Mouse (Mus musculus) granulocyte monocyte progenitor cell, adult 5-6 weeks (primary cell): ENCODE results near the gene Mnat1. TPM values are rescaled to one million over a fixed set of nuclear protein-coding genes. Genes with fewer than 3 reads are reported as not detected.
A peak's percentile ranks its signal among the peaks of the same experiment; 100 is the strongest.
"Not testable (repeated sequence)": the region's sequence is repeated elsewhere in the genome, so short reads cannot be mapped to it uniquely, and the experiment has no call there.

ENCODE experiments used
- ATAC-seq: replicated peaks from 2 replicates; pipeline ENCODE4 v1.8.0; 2016; ENCODE audit warnings: mild to moderate bottlenecking, moderate TSS enrichment, inconsistent platforms; ENCODE audit not compliant: poor library complexity, severe bottlenecking
- total RNA-seq, 2 experiments: library from RNA; stranded (forward) in 1 of 2; stranded (reverse) in 1 of 2; fragments of 200-712, 200-1000 nt in 1 of 2; fragments of >200 nt in 1 of 2; fragmentation: Nextera tagmentation in 1 of 2; gene quantifications; 2 replicates each; pipeline ENCODE4 v1.2.3; 2014 to 2017

Gene Mnat1
- total RNA-seq, 2 experiments from 2014 or later: 13.5 to 34.0 TPM

DNA sequence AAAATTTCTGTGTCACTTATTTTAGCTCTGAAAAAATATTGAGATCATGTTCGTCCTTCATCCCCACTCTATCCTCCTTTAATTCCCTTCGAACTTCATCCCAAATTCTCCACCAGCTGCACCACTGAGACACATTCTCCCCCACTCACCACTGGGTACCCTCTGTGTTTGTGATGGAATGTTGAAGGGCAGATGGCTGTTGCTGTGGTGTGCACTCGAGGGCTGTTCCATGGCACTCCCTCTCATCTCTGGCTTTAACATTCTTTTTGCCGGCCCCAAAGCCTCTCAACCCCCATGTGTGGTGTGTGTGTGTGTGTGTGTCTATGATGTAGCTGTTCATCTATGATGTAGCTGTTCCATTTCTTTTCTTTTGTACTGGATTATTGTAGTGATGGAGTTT is 1.7 kb downstream of the Mnat1 start:
- ATAC-seq: no peak

GRCm38 (mm10) chr12:73140732-73141131 is 17.2 kb downstream of the Mnat1 start:
- no peak for ATAC-seq

- ATAC-seq: no peak
Measured at GRCm38 (mm10) chr12:73147236-73147635, 23.7 kb downstream of the Mnat1 start.

DNA sequence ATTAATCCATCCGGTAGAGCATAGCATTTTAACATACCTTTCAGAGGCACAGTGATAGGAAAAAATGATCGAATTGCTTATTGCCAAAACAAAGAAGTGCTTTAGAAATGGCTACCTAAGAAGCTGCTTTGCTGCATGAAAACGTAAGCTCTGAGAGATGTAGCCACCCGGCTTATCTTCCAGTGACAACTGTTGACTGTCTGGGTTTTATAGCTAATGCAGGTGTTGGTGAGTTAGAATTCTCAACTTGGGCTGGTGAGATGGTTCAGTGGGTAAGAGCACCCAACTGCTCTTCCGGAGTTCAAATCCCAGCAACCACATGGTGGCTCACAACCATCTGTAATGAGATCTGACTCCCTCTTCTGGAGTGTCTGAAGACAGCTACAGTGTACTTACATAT is 27.5 kb downstream of the Mnat1 start:
- not testable (repeated sequence) for ATAC-seq

- ATAC-seq: no peak
Measured at GRCm38 (mm10) chr12:73154150-73154549, 30.6 kb downstream of the Mnat1 start.

- ATAC-seq: no peak
Measured at GRCm38 (mm10) chr12:73160341-73160740, 36.8 kb downstream of the Mnat1 start.

DNA sequence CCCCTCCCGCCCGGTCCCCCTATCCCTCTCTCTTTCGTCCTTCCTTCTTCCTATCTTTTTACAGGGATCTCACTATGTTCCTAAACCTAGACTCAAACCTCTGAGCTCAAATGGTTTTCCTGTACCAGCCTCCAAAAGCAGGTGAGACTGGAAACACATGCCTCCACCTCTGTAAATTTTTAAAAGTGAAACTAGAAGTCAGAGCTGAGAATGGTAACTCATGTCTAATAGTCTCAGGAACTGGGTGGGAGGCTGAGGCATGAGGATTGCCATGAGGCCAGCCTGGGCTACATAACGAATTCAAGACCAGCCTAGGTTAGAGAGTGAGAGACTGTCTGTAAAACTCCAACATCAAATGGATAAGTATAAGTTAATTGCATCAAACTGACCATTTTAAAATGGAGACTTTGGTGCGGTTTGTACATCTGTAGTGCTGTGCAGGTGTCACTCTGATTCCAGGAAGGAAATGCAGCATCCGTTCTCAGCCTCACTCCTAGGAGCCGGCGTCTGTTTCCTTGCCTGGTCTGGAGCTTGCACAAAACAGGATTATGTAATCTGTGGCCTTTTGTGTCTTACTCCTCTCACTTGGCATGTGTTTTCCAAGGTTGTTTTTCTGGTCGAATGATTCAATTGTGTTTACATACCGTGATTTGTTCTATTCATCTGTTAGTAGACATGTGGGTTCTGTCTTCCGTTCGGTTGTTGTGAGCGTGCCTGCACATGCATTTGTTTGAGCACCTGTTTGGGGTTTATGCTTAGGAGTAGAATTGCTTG is 39.1 kb downstream of the Mnat1 start:
- ATAC-seq: peak; percentile 91

DNA sequence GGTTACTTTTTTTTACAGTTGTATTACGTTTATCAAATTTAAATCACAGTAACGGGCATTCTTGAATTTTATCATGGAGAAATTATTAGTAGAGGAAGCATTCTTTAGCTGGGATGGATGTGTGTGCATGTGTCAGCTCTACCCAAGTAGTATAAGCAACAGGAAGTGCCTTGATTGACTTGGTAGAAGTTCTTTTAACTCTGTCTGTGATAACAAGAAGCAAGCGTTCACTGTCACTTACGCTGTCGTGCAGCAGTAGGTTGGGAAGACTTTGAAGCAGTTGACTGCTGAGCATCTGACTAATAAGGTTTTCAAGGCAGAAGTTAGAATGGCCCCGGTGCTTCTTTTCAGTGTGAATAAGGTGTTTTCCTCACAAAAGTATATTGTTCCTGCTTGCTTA is 47.3 kb downstream of the Mnat1 start:
- no peak for ATAC-seq

DNA sequence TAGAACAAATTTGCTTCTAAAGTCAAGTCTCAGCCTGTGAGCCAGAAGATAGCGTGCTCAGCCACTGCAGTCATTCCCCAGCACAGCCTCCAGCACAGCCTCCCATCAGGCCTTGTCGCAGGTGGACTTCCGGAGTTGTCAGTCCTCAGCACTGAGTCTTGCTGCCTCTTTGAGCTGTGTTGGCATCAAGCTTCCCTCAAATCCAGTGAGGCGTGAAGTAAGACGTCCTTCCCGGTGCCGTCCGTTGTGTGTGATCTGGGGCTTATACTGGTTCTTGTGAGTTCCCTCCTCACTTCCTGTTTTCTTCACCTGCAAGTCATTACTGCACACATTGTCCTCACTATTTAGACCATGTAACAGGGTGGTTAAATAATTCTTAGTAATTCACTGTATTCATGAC is 60.4 kb downstream of the Mnat1 start:
- no peak; the same call in 1 of the 2 replicates for ATAC-seq

- no peak for ATAC-seq
Measured at GRCm38 (mm10) chr12:73197363-73197762, 73.8 kb downstream of the Mnat1 start.

GRCm38 (mm10) chr12:73198451-73198850 is 74.9 kb downstream of the Mnat1 start:
- no peak for ATAC-seq

DNA sequence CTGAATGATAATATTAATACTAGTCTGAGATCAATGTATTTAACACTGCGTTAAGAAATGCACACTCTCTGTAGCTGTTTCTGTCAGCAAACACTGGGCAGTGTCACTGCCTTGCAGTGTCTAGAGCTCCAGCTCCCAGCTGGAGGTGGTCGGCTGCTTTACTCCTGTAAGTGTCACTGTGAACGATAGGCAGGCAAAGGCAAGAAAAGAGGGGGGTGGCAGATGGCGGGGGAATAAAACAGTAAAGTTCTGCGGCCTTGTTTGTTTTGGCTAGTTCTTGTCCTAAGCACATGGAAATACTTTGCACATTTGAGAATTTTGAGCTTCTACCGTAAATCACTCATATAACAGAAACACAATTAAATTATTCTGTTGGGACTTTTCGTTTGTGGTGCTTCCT is 75.9 kb downstream of the Mnat1 start:
- no peak for ATAC-seq

DNA sequence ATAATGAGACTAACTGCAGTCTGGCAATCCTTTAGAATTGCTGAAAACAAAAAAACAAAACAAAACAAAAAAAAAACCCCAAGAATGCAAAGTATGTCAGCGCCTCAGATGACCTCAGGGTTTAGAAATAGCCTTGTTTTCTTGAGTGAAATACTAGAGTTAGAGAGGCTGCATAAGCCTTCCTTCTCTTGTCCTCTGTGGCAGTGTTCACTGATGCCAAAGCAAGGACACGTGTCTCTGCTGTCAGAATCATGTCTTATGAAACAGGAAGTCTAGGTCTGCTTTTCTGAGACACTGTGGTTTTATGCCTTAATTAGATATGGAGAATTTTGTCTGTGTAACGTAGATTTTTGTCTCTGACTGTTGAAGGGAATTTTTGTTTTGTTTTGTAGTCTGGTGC is 78.1 kb downstream of the Mnat1 start:
- peak; percentile 98 for ATAC-seq

DNA sequence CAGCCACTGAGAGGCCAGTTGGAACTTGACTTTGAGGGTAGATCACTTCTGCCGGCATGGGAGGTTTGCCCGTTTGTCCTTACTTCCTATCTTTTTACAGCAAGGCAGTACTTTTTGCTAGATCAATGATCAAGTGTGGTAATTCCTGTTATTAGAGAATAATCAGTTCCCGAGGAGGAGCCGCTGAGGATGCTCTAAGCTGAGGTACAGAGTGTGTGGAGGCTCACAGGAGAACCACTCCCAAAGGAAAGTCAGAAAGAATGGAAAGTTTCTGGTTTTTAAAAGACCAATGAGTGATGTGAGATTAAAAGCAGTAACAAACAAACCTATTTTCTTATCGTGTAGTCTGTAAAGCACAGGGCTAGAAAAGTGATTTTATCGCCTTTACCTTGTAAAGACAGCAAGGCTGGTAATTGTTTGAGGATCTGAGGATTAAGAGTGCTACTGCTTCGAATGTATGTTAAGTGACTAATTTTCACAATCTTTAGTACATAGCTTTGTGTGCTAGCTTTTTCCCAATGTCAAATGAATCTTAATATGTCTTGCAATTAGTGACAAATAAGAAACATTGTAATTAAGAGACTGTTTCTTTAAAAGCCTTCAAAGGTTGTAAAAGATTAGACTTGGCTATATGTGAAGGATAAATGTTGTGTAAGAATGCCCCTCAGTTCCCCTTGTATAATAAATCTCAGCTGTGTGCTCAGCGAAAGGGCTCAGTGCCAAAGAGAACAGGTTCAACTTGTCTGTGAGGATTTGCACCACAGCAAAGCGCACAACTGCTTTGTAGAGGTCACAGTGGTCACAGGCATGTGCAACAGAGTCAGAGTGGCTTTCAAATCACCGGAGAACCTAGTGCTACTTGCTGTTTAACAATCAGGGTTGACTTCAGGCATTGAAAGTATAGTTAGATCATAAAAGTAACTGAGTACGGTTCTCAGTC is 82.5 kb downstream of the Mnat1 start:
- ATAC-seq: no peak

GRCm38 (mm10) chr12:73207008-73207407 is 83.5 kb downstream of the Mnat1 start:
- no peak for ATAC-seq

- no peak for ATAC-seq
Measured at GRCm38 (mm10) chr12:73207461-73207860, 83.9 kb downstream of the Mnat1 start.

DNA sequence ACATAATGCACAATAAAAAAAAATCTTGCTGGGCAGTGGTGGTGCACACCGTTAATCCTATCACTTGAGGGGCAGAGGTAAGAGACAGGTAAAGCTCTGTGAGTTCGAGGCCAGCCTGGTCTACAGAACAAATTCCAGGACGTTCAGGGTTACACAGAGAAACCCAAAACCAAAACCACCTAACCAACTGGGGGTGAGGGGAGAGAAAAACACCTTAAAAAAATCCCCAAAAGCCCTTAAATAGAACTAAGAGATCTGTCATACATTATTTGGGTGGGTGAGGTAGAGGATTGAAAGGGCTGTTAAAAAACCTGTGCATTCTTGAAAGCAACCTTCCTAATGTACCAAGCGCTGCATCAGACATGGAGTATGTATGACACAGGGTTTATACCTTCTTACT is 85.0 kb downstream of the Mnat1 start:
- ATAC-seq: no peak

GRCm38 (mm10) chr12:73209117-73209516 is 85.6 kb downstream of the Mnat1 start:
- no peak for ATAC-seq

GRCm38 (mm10) chr12:73210454-73210853 is 86.9 kb downstream of the Mnat1 start:
- ATAC-seq: no peak

DNA sequence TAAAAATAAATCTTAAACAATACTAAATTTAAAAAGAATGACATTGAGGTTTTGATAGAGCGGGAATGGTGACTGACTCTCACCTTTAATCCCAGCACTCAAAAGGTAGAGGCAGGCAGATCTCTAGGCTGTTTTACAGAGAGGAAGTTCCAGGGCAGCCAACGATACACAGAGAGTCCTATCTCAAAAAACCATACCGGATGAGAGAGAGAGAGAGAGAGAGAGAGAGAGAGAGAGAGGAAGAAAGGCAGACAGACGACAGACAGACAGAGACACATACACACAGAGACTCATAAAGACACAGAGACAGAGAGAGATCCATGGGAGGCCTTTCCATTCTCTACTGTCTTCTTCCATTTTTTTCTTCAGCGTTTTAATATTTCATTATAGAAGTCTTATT is 92.3 kb downstream of the Mnat1 start:
- no peak for ATAC-seq

DNA sequence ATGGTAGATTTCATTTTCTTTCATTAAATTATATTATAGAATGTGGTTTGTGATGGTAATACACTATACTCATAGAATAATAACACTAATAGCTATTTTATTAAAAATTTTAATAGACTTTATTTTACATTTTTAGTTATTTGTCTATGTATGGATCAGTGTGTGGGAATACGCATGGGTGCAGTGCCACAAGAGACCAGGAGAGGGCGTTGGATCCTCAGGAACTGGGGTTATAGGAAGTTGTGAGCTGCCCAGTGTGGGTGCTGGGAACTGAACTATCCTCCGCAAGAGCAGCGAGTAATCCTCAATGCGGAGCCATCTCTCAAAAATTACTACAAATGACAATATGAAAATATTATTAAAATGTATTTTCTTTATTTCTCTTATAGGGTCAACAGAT is 95.1 kb downstream of the Mnat1 start:
- ATAC-seq: no peak
